Mouse (Mus musculus) MEL (cell line): ENCODE measurements around the gene Dlg1. TPM values are rescaled to one million over a fixed set of nuclear protein-coding genes. Genes with fewer than 3 reads are reported as not detected.

Source experiments
- DNase-seq: peaks from one replicate; pipeline ENCODE4 v3.0.0; 2011; ENCODE audit warnings: low read depth, low spot score
- H3K27ac ChIP-seq: 2 replicates; pipeline ENCODE4 v1.5.1; 2012; ENCODE audit warnings: low read depth, mild to moderate bottlenecking, control low read depth, low read length, moderate library complexity; ENCODE audit not compliant: control insufficient read depth
- H3K27me3 ChIP-seq, 2 experiments: fragments of 150-350 bp in 1 of 2; sonication (generic) in 1 of 2; 2 replicates each; pipeline ENCODE4 v1.6.1; 2012; ENCODE audit warnings: low read length in 2 of 2, mild to moderate bottlenecking in 2 of 2, improper control_type of control experiment in 1 of 2, moderate library complexity in 1 of 2; ENCODE audit not compliant: insufficient read depth in 2 of 2, control insufficient read depth in 1 of 2
- H3K36me3 ChIP-seq, 2 experiments: 2 replicates each; pipeline ENCODE4 v1.6.1; 2012 to 2014; ENCODE audit warnings: low read length in 2 of 2, improper control_type of control experiment in 1 of 2, inconsistent platforms in 1 of 2, mild to moderate bottlenecking in 1 of 2; ENCODE audit not compliant: insufficient read depth in 2 of 2, control insufficient read depth in 1 of 2
- H3K4me1 ChIP-seq, 2 experiments: fragments of 150-350 bp in 1 of 2; sonication (generic) in 1 of 2; 2 replicates each; pipeline ENCODE4 v1.6.1; 2012; ENCODE audit warnings: low read length in 2 of 2, improper control_type of control experiment in 1 of 2, mild to moderate bottlenecking in 1 of 2; ENCODE audit not compliant: insufficient read depth in 2 of 2, control insufficient read depth in 1 of 2
- H3K4me3 ChIP-seq, 2 experiments: fragments of 150-350 bp in 1 of 2; sonication (generic) in 1 of 2; 2 replicates each; pipeline ENCODE4 v1.5.1; 2012; ENCODE audit warnings: low read depth in 2 of 2, low read length in 2 of 2, mild to moderate bottlenecking in 2 of 2, moderate library complexity in 2 of 2, control low read depth in 1 of 2, improper control_type of control experiment in 1 of 2; ENCODE audit not compliant: control insufficient read depth in 1 of 2, insufficient read depth in 1 of 2
- H3K79me2 ChIP-seq: 2 replicates; pipeline ENCODE4 v1.6.1; 2012; ENCODE audit warnings: mild to moderate bottlenecking, low read length, moderate library complexity; ENCODE audit not compliant: control insufficient read depth, poor library complexity, insufficient read depth
- H3K9ac ChIP-seq: 2 replicates; pipeline ENCODE4 v1.6.1; 2012; ENCODE audit warnings: low read depth, mild to moderate bottlenecking, control low read depth, low read length, moderate library complexity; ENCODE audit not compliant: control insufficient read depth, poor library complexity, severe bottlenecking
- H3K9me3 ChIP-seq: fragments of 150-350 bp; sonication (generic); replicated peaks from 2 replicates; pipeline ENCODE4 v1.6.1; 2012; ENCODE audit warnings: mild to moderate bottlenecking, low read length, improper control_type of control experiment, moderate library complexity; ENCODE audit not compliant: insufficient read depth
- CTCF ChIP-seq, 3 experiments: IDR thresholded peaks in 2 of 3; conservative IDR thresholded peaks in 1 of 3; 2 replicates each; pipeline ENCODE4 v1.5.1; 2011 to 2012; ENCODE audit warnings: low read length in 3 of 3, low read depth in 2 of 3, mild to moderate bottlenecking in 2 of 3, improper control_type of control experiment in 1 of 3, inconsistent platforms in 1 of 3, mixed read lengths in 1 of 3, moderate library complexity in 1 of 3; ENCODE audit not compliant: control insufficient read depth in 1 of 3, insufficient read depth in 1 of 3, poor library complexity in 1 of 3, severe bottlenecking in 1 of 3
- E2F4 ChIP-seq: IDR thresholded peaks from 2 replicates; pipeline ENCODE4 v1.6.1; 2011; ENCODE audit warnings: low read depth, low read length, improper control_type of control experiment, borderline replicate concordance
- ELF1 ChIP-seq: IDR thresholded peaks from 2 replicates; pipeline ENCODE4 v1.6.1; 2014; ENCODE audit warnings: low read depth, mild to moderate bottlenecking, inconsistent platforms, low read length, improper control_type of control experiment, moderate library complexity
- GABPA ChIP-seq: IDR thresholded peaks from 2 replicates; pipeline ENCODE4 v1.6.1; 2012; ENCODE audit warnings: low read depth, mild to moderate bottlenecking, inconsistent platforms, low read length, improper control_type of control experiment, moderate library complexity
- JUND ChIP-seq: IDR thresholded peaks from 2 replicates; pipeline ENCODE4 v1.6.1; 2011; ENCODE audit warnings: low read depth, mild to moderate bottlenecking, improper control_type of control experiment, low read length
- KAT2A ChIP-seq: conservative IDR thresholded peaks from 2 replicates; pipeline ENCODE4 v1.6.1; 2012; ENCODE audit warnings: low read depth, low read length, improper control_type of control experiment, inconsistent platforms
- MAX ChIP-seq: IDR thresholded peaks from 2 replicates; pipeline ENCODE4 v1.6.1; 2011; ENCODE audit warnings: low read length, improper control_type of control experiment
- MAZ ChIP-seq: IDR thresholded peaks from 2 replicates; pipeline ENCODE4 v1.6.1; 2012; ENCODE audit warnings: low read depth, mild to moderate bottlenecking, inconsistent platforms, low read length, improper control_type of control experiment
- MEF2A ChIP-seq: IDR thresholded peaks from 2 replicates; pipeline ENCODE4 v1.6.1; 2014; ENCODE audit warnings: low read depth, mild to moderate bottlenecking, inconsistent platforms, low read length, improper control_type of control experiment; ENCODE audit not compliant: poor library complexity, insufficient replicate concordance, severe bottlenecking; ENCODE audit errors: extremely low read depth
- MXI1 ChIP-seq: IDR thresholded peaks from 2 replicates; pipeline ENCODE4 v1.6.1; 2011; ENCODE audit warnings: mild to moderate bottlenecking, low read depth, low read length, improper control_type of control experiment
- MYB ChIP-seq: IDR thresholded peaks from 2 replicates; pipeline ENCODE4 v1.6.1; 2011; ENCODE audit warnings: mild to moderate bottlenecking, low read depth, low read length, improper control_type of control experiment
- NELFE ChIP-seq: IDR thresholded peaks from 2 replicates; pipeline ENCODE4 v1.6.1; 2011; ENCODE audit warnings: low read depth, low read length, improper control_type of control experiment
- RAD21 ChIP-seq: IDR thresholded peaks from 2 replicates; pipeline ENCODE4 v1.6.1; 2011; ENCODE audit warnings: mild to moderate bottlenecking, low read depth, low read length, improper control_type of control experiment
- SIN3A ChIP-seq: IDR thresholded peaks from 2 replicates; pipeline ENCODE4 v1.6.1; 2012; ENCODE audit warnings: low read length, improper control_type of control experiment, inconsistent platforms
- SMC3 ChIP-seq: IDR thresholded peaks from 2 replicates; pipeline ENCODE4 v1.6.1; 2011; ENCODE audit warnings: low read depth, low read length, improper control_type of control experiment
- TBP ChIP-seq: IDR thresholded peaks from 2 replicates; pipeline ENCODE4 v1.8.0; 2011; ENCODE audit warnings: low read depth, low read length, improper control_type of control experiment
- USF1 ChIP-seq: IDR thresholded peaks from 2 replicates; pipeline ENCODE4 v1.6.1; 2014; ENCODE audit warnings: low read depth, mild to moderate bottlenecking, inconsistent platforms, low read length, improper control_type of control experiment, moderate library complexity
- ZC3H11A ChIP-seq: IDR thresholded peaks from 2 replicates; pipeline ENCODE4 v1.6.1; 2012; ENCODE audit warnings: low read depth, mild to moderate bottlenecking, inconsistent platforms, low read length, improper control_type of control experiment
- ZMIZ1 ChIP-seq: IDR thresholded peaks from 2 replicates; pipeline ENCODE4 v1.6.1; 2012; ENCODE audit warnings: low read depth, mild to moderate bottlenecking, inconsistent platforms, low read length, improper control_type of control experiment, moderate library complexity
- ZNF384 ChIP-seq: IDR thresholded peaks from 2 replicates; pipeline ENCODE4 v1.6.1; 2012; ENCODE audit warnings: low read depth, mild to moderate bottlenecking, inconsistent platforms, low read length, improper control_type of control experiment
- polyA plus RNA-seq, 2 experiments: library from polyadenylated mRNA; stranded (reverse) in 1 of 2; unstranded in 1 of 2; fragments of >175 nt in 1 of 2; fragments of >200 nt in 1 of 2; gene quantifications; 2 replicates each; pipeline versions ENCODE4 v1.2.1 to v1.2.4; 2012; ENCODE audit warnings: low replicate concordance in 2 of 2, low read depth in 1 of 2; ENCODE audit not compliant: insufficient read length in 2 of 2, insufficient read depth in 1 of 2, missing spikeins in 1 of 2
- total RNA-seq: library from RNA; depleted of rRNA; stranded (reverse); fragments of 300-350 nt; gene quantifications from 2 replicates; pipeline ENCODE4 v1.2.3, GENCODE M21; 2012

Dlg1 gene
- total and polyA plus RNA-seq, 3 experiments = 25.7 to 74.6 (median 33.9) TPM

GRCm38 (mm10) chr16:31826049-31826448 lies 162.8 kb downstream of the Dlg1 start:
- no peaks in the 10 kb centered on the region for H3K4me1 ChIP-seq
- no peaks in the 10 kb centered on the region; a peak in 1 of 4 replicates for H3K36me3 ChIP-seq
- no peaks in the 10 kb centered on the region for H3K27me3 ChIP-seq
- H3K9me3 ChIP-seq = no peaks in the 10 kb centered on the region
- H3K9ac ChIP-seq = no peak overlapping the region
- TF ChIP-seq MXI1 (no peak), ELF1 (no peak), JUND (no peak), CTCF (IDR thresholded peaks at IDR 0.05 in 2 of 3, conservative IDR thresholded peaks at IDR 0.05 in 1 of 3; ENCODE audit: control insufficient read depth in 1 of 3, insufficient read depth in 1 of 3, low read depth in 2 of 3, low read length in 3 of 3, poor library complexity in 1 of 3, severe bottlenecking in 1 of 3) (no peak), MAZ (no peak), MYB (no peak), GABPA (no peak), ZNF384 (no peak), MEF2A (no peak), NELFE (no peak)
- no peak overlapping the region for H3K27ac ChIP-seq
- H3K4me3 ChIP-seq = no peak overlapping the region
- DNase-seq = no peak
- H3K79me2 ChIP-seq = no peaks in the 10 kb centered on the region

GRCm38 (mm10) chr16:31830726-31831125 lies 167.5 kb downstream of the Dlg1 start:
- Histone ChIP-seq H3K79me2 (no peaks in the 10 kb centered on the region), H3K9ac (no peak overlapping the region), H3K27me3 (no peaks in the 10 kb centered on the region), H3K4me3 (no peak overlapping the region), H3K27ac (no peak overlapping the region), H3K4me1 (no peaks in the 10 kb centered on the region), H3K9me3 (no peaks in the 10 kb centered on the region)
- no peak for DNase-seq
- no peak for TF ChIP-seq RAD21
- no peak for TF ChIP-seq SMC3
- no peak for TF ChIP-seq TBP
- no peak for TF ChIP-seq SIN3A
- TF ChIP-seq ZMIZ1 = no peak
- no peak for TF ChIP-seq GABPA
- TF ChIP-seq USF1 = no peak
- no peak for TF ChIP-seq MAX
- TF ChIP-seq ZC3H11A = no peak
- TF ChIP-seq E2F4 = no peak
- TF ChIP-seq JUND = no peak
- no peak for TF ChIP-seq KAT2A
- TF ChIP-seq, all 39 proteins: peak for 0
- no peaks in the 10 kb centered on the region; a peak in 2 of 4 replicates for H3K36me3 ChIP-seq
